Mouse (Mus musculus): ENCODE data around the gene Apold1. TPM values are rescaled to one million over a fixed set of nuclear protein-coding genes. Genes with fewer than 3 reads are reported as not detected.

Gene Apold1
- total RNA-seq, 1 experiment, result 0.22 TPM

DNA sequence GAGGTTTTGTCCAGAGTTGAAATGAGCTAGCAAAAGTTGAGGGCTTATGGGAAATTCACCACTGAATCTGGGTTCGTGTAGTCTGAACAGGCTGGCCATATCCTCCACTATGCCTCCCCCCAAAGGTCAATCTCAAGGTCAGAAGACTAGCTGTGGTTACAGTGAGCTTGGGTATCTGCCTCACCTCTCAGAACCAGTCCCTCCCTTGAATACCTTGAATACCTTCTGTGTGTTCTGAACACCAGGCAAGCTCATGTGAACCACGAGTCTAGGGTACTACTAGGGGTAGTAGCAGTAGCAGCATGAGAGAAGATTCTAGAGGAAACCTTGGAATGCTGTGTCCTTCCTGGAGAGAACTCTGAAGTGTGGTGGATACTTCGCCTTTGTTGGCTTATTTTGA lies 40.1 kb downstream of the Apold1 start:
- in situ Hi-C loops (cut with MboI; ENCODE audit: low sequenced_read_pairs in 2 of 2, unreplicated experiment in 2 of 2), result no loop called here
- peaks cover 44% of the 10 kb centered on the region for H3K36me3 ChIP-seq (ENCODE audit: control insufficient read depth, insufficient read depth, low read length, poor library complexity, severe bottlenecking)

DNA sequence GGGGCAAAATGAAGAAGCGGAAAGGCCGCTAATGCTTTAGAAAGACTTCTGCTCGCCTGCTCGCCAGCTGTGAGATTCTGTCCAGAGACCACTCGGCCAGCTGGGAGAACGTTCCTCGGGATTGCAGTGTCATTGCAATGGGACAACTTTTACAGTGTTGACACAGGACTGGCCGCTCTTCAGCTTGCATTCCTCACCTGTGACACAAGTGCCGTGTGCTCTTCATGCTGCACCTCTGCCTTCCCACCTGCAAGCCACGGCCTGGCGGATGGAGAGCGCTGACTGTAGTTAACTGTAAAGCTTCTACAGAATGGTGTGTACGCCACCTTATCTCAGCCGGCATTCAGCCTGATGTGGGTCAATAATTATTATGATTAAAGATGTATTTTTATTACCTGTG lies 41.9 kb downstream of the Apold1 start:
- Histone ChIP-seq H3K4me1 (ENCODE audit: control insufficient read depth in 2 of 2, insufficient read depth in 2 of 2, low read length in 2 of 2, poor library complexity in 1 of 2) (no peaks in the 10 kb centered on the region), H3K27ac (ENCODE audit: insufficient read depth, low read depth, low read length, poor library complexity, severe bottlenecking) (no peak overlapping the region), H3K4me3 (ENCODE audit: insufficient read depth in 1 of 2, low read depth in 1 of 2, low read length in 2 of 2, poor library complexity in 1 of 2, severe bottlenecking in 1 of 2) (no peak overlapping the region), H3K9ac (ENCODE audit: insufficient read depth, low read depth, low read length, poor library complexity, severe bottlenecking) (no peak overlapping the region), H3K36me3 (ENCODE audit: control insufficient read depth, insufficient read depth, low read length, poor library complexity, severe bottlenecking) (peaks cover 29% of the 10 kb centered on the region), H3K9me3 (ENCODE audit: control insufficient read depth, insufficient read depth, low read depth, low read length) (no peaks in the 10 kb centered on the region)
- in situ Hi-C loops (cut with MboI; ENCODE audit: low sequenced_read_pairs in 2 of 2, unreplicated experiment in 2 of 2), result no loop called here
- no peak for DNase-seq (ENCODE audit: low read depth, low spot score)
- no peak for TF ChIP-seq CHD2 (IDR thresholded peaks at IDR 0.05; ENCODE audit: low read depth, low read length)
- TF ChIP-seq ZNF384 (IDR thresholded peaks at IDR 0.05; ENCODE audit: low read depth, low read length), result no peak
- no peak for TF ChIP-seq MAFK (IDR thresholded peaks at IDR 0.05; ENCODE audit: insufficient read depth, low read depth, low read length)
- TF ChIP-seq HCFC1 (IDR thresholded peaks at IDR 0.05; ENCODE audit: borderline replicate concordance, insufficient read depth, low read length), result no peak

More for the DNA sequence above, 40.1 kb downstream of the Apold1 start:
- no peak for DNase-seq (ENCODE audit: low read depth, low spot score)
- no peaks in the 10 kb centered on the region for H3K9me3 ChIP-seq (ENCODE audit: control insufficient read depth, insufficient read depth, low read depth, low read length)
- no peak overlapping the region for H3K4me3 ChIP-seq (ENCODE audit: insufficient read depth in 1 of 2, low read depth in 1 of 2, low read length in 2 of 2, poor library complexity in 1 of 2, severe bottlenecking in 1 of 2)
- H3K27ac ChIP-seq (ENCODE audit: insufficient read depth, low read depth, low read length, poor library complexity, severe bottlenecking), result no peak overlapping the region
- no peak overlapping the region for H3K9ac ChIP-seq (ENCODE audit: insufficient read depth, low read depth, low read length, poor library complexity, severe bottlenecking)
- no peaks in the 10 kb centered on the region for H3K4me1 ChIP-seq (ENCODE audit: control insufficient read depth in 2 of 2, insufficient read depth in 2 of 2, low read length in 2 of 2, poor library complexity in 1 of 2)
- TF ChIP-seq ZNF384 (IDR thresholded peaks at IDR 0.05; ENCODE audit: low read depth, low read length) (no peak), HCFC1 (IDR thresholded peaks at IDR 0.05; ENCODE audit: borderline replicate concordance, insufficient read depth, low read length) (no peak), ZC3H11A (IDR thresholded peaks at IDR 0.05; ENCODE audit: borderline replicate concordance, low read depth, low read length) (no peak), CHD2 (IDR thresholded peaks at IDR 0.05; ENCODE audit: low read depth, low read length) (no peak), MAFK (IDR thresholded peaks at IDR 0.05; ENCODE audit: insufficient read depth, low read depth, low read length) (no peak)

DNA sequence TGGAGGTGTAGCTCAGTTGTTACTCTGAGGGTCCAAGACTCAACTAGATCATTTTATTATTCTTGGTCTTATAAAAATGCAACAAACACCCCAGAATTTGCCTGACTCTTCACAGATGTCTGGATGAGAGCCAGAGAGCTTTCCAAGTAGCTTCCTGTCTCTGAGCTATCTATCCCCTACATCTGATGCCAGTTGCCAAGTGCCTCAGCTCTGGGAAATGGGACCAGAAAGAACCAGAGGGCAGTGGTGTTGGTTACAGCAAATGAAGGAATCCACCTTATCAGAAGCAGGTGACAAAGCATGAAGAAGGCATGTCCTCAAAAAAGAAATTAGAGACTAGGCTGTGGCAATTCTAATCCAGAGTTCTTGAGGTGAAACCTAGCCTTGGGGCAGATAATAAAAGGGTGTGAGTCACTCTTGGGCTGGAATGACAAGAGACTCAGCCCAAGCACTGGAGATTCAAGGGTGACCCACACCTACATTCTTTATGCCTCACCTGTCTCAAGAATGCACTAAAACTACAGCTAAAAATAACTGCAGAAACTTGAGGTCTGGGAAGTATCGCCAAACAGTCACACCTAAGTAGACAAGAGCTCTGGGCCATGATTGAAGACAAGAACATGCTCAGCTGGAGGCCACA lies 43.4 kb downstream of the Apold1 start:
- DNase-seq (ENCODE audit: low read depth, low spot score), result no peak
- H3K9ac ChIP-seq (ENCODE audit: insufficient read depth, low read depth, low read length, poor library complexity, severe bottlenecking), result no peak overlapping the region
- H3K4me1 ChIP-seq (ENCODE audit: control insufficient read depth in 2 of 2, insufficient read depth in 2 of 2, low read length in 2 of 2, poor library complexity in 1 of 2), result no peaks in the 10 kb centered on the region
- in situ Hi-C loops (cut with MboI; ENCODE audit: low sequenced_read_pairs in 2 of 2, unreplicated experiment in 2 of 2), result no loop called here
- H3K9me3 ChIP-seq (ENCODE audit: control insufficient read depth, insufficient read depth, low read depth, low read length), result no peaks in the 10 kb centered on the region
- no peak overlapping the region for H3K27ac ChIP-seq (ENCODE audit: insufficient read depth, low read depth, low read length, poor library complexity, severe bottlenecking)
- peaks cover 20% of the 10 kb centered on the region for H3K36me3 ChIP-seq (ENCODE audit: control insufficient read depth, insufficient read depth, low read length, poor library complexity, severe bottlenecking)
- no peak overlapping the region for H3K4me3 ChIP-seq (ENCODE audit: insufficient read depth in 1 of 2, low read depth in 1 of 2, low read length in 2 of 2, poor library complexity in 1 of 2, severe bottlenecking in 1 of 2)
- TF ChIP-seq ZNF384 (IDR thresholded peaks at IDR 0.05; ENCODE audit: low read depth, low read length), result no peak
- TF ChIP-seq HCFC1 (IDR thresholded peaks at IDR 0.05; ENCODE audit: borderline replicate concordance, insufficient read depth, low read length), result no peak
- no peak for TF ChIP-seq CHD2 (IDR thresholded peaks at IDR 0.05; ENCODE audit: low read depth, low read length)
- TF ChIP-seq MAFK (IDR thresholded peaks at IDR 0.05; ENCODE audit: insufficient read depth, low read depth, low read length), result no peak
- TF ChIP-seq ZC3H11A (IDR thresholded peaks at IDR 0.05; ENCODE audit: borderline replicate concordance, low read depth, low read length), result no peak

DNA sequence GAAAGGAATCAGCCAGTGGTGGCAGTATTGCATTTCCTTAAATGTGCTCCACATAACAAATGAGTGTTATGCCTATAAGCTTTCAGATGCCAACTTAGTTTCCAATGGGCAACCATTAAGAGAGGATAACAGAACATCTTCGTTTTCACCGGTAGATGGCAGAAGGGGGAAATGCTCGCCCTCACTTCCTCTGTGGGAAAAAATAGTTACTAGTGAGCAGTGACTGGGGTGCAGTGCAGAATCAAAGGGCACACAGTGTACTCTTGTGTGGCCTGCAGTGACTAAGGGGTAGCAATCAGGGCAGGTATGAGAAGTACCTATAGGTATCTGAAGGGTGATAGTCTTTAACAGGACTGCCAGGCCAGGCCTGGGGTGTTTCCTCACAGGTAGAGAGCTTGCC lies 44.7 kb downstream of the Apold1 start:
- DNase-seq (ENCODE audit: low read depth, low spot score), result no peak

DNA sequence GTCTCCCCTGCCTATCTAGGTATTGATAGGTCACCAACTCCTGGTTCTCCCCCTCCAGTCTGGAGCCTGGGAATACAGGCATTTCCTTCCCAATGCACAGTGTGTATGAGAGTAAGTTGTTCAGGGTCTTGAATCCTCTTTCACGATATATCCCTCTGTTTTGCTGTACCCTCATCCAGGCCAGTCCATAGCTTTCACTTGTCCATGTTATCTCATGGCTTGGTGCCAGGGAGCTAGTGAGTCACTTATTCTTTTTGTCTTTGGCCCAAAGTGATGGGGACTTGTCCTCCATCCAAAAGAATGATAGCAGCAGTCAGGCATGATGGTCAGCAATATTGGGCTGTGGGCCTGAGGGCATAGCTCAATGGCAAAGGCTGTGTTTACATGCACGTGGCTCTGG lies 45.2 kb downstream of the Apold1 start:
- no peak for DNase-seq (ENCODE audit: low read depth, low spot score)
- no peak overlapping the region for H3K9ac ChIP-seq (ENCODE audit: insufficient read depth, low read depth, low read length, poor library complexity, severe bottlenecking)
- in situ Hi-C loops (cut with MboI; ENCODE audit: low sequenced_read_pairs in 2 of 2, unreplicated experiment in 2 of 2), result no loop called here
- TF ChIP-seq CHD2 (IDR thresholded peaks at IDR 0.05; ENCODE audit: low read depth, low read length) (no peak), MAFK (IDR thresholded peaks at IDR 0.05; ENCODE audit: insufficient read depth, low read depth, low read length) (no peak), ZNF384 (IDR thresholded peaks at IDR 0.05; ENCODE audit: low read depth, low read length) (no peak), ZC3H11A (IDR thresholded peaks at IDR 0.05; ENCODE audit: borderline replicate concordance, low read depth, low read length) (no peak), HCFC1 (IDR thresholded peaks at IDR 0.05; ENCODE audit: borderline replicate concordance, insufficient read depth, low read length) (no peak)
- no peaks in the 10 kb centered on the region for H3K4me1 ChIP-seq (ENCODE audit: control insufficient read depth in 2 of 2, insufficient read depth in 2 of 2, low read length in 2 of 2, poor library complexity in 1 of 2)
- H3K27ac ChIP-seq (ENCODE audit: insufficient read depth, low read depth, low read length, poor library complexity, severe bottlenecking), result no peak overlapping the region
- no peaks in the 10 kb centered on the region for H3K9me3 ChIP-seq (ENCODE audit: control insufficient read depth, insufficient read depth, low read depth, low read length)
- H3K4me3 ChIP-seq (ENCODE audit: insufficient read depth in 1 of 2, low read depth in 1 of 2, low read length in 2 of 2, poor library complexity in 1 of 2, severe bottlenecking in 1 of 2), result no peak overlapping the region
- H3K36me3 ChIP-seq (ENCODE audit: control insufficient read depth, insufficient read depth, low read length, poor library complexity, severe bottlenecking), result peaks cover 11% of the 10 kb centered on the region

More for the DNA sequence above, 44.7 kb downstream of the Apold1 start:
- Histone ChIP-seq H3K4me1 (ENCODE audit: control insufficient read depth in 2 of 2, insufficient read depth in 2 of 2, low read length in 2 of 2, poor library complexity in 1 of 2) (no peaks in the 10 kb centered on the region), H3K9ac (ENCODE audit: insufficient read depth, low read depth, low read length, poor library complexity, severe bottlenecking) (no peak overlapping the region), H3K36me3 (ENCODE audit: control insufficient read depth, insufficient read depth, low read length, poor library complexity, severe bottlenecking) (peaks cover 15% of the 10 kb centered on the region), H3K4me3 (ENCODE audit: insufficient read depth in 1 of 2, low read depth in 1 of 2, low read length in 2 of 2, poor library complexity in 1 of 2, severe bottlenecking in 1 of 2) (no peak overlapping the region), H3K9me3 (ENCODE audit: control insufficient read depth, insufficient read depth, low read depth, low read length) (no peaks in the 10 kb centered on the region), H3K27ac (ENCODE audit: insufficient read depth, low read depth, low read length, poor library complexity, severe bottlenecking) (no peak overlapping the region)
- TF ChIP-seq ZNF384 (IDR thresholded peaks at IDR 0.05; ENCODE audit: low read depth, low read length) (no peak), ZC3H11A (IDR thresholded peaks at IDR 0.05; ENCODE audit: borderline replicate concordance, low read depth, low read length) (peak; percentile 56; the same call in 1 of the 2 replicates), CHD2 (IDR thresholded peaks at IDR 0.05; ENCODE audit: low read depth, low read length) (no peak)
- in situ Hi-C loops (cut with MboI; ENCODE audit: low sequenced_read_pairs in 2 of 2, unreplicated experiment in 2 of 2), result no loop called here

Data from ES-E14 (cell line).